Mouse (Mus musculus): Measurements from ENCODE around the gene Ptpn13. TPM values are rescaled to one million over a fixed set of nuclear protein-coding genes. Genes with fewer than 3 reads are reported as not detected.

Ptpn13 gene
- total and polyA plus RNA-seq, 3 experiments: 0.04 TPM; not detected in 2

DNA sequence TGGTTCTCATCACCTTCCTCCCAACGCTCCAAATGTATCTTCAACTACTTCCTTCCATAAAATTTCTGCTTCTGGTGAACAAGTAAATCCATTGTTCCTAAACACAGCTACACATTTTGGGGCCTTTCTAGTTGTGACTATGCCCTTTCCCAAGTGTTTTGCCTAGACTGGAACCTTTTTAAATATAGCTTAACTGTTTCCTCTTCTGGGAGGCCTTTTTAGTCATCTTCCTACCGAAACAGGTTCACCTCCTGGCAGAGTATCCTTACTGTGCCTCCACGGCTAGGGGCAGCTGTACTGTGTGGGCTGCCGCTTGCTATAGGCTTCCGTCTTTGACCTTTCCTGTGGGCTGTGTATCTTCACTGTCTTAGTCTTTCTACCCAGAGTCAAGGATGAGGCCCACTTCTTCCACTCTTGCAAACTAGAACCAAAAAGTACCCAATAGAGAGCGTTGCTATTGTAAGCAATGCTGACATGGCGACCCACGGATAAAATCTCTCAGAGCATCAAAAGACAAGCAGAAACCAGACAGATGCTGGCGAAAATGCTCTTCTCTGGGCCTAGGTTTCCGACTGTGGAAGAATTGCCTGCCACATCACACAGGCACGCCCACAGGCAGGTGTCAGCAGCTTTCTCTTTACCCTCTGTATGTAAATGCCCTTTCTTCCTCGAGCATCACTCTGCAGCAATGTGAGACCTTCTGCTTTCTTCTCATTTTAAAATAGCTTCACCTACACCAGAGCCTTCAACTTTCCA is 20.6 kb upstream of the Ptpn13 start:
- H3K4me2 ChIP-seq (ENCODE audit: insufficient read depth, low read depth, poor library complexity, severe bottlenecking): peak overlapping the region; percentile 88; the same call in 1 of the 2 replicates
- peaks cover 5 to 17% of the 10 kb centered on the region in 2 experiments; a peak in 3 of 4 replicates for H3K4me1 ChIP-seq (ENCODE audit: control insufficient read depth in 1 of 2, insufficient read depth in 2 of 2)
- H3K27me3 ChIP-seq (replicated peaks): no peaks in the 10 kb centered on the region
- peak; percentile 71 for DNase-seq (ENCODE audit: extremely low read depth)
- dilution Hi-C loops (cut with MboI; ENCODE audit: extremely low pct_ligation_motif_present, extremely low pct_unique_long_range_greater_than_20kb, low sequenced_read_pairs) (no loop called here), in situ Hi-C loops (cut with MboI; ENCODE audit: low pct_ligation_motif_present, low pct_unique_long_range_greater_than_20kb, low sequenced_read_pairs) (no loop called here)
- 0 out of 2 replicates have a peak overlapping the region, but pooled peaks have one; percentile 16 for H3K9ac ChIP-seq (ENCODE audit: insufficient read depth, low read depth)
- H3K36me3 ChIP-seq (replicated peaks in 1 of 2; ENCODE audit: control insufficient read depth in 1 of 2, insufficient read depth in 1 of 2, low read length in 1 of 2): no peaks in the 10 kb centered on the region
- H3K79me2 ChIP-seq (replicated peaks; ENCODE audit: control insufficient read depth, extremely low read depth, insufficient read depth, poor library complexity, severe bottlenecking): no peaks in the 10 kb centered on the region
- TF ChIP-seq PAX5 (IDR thresholded peaks at IDR 0.05; ENCODE audit: low read length) (no peak), MEF2A (IDR thresholded peaks at IDR 0.05; ENCODE audit: borderline replicate concordance, low read depth, low read length) (peak; percentile 77), BHLHE40 (IDR thresholded peaks at IDR 0.05; ENCODE audit: low read depth, low read length) (peak; percentile 28; the same call in 1 of the 2 replicates), HCFC1 (IDR thresholded peaks at IDR 0.05; ENCODE audit: low read depth, low read length) (no peak), TCF12 (IDR thresholded peaks at IDR 0.05; ENCODE audit: low read depth, low read length) (no peak), USF1 (IDR thresholded peaks at IDR 0.05; ENCODE audit: low read depth, low read length) (no peak), SIN3A (IDR thresholded peaks at IDR 0.05; ENCODE audit: low read length) (no peak), JUND (conservative IDR thresholded peaks at IDR 0.05; ENCODE audit: low read depth, low read length) (peak; percentile 79), RCOR1 (conservative IDR thresholded peaks at IDR 0.05; ENCODE audit: low read depth, low read length) (no peak), ZC3H11A (IDR thresholded peaks at IDR 0.05; ENCODE audit: low read depth, low read length) (no peak), CHD2 (IDR thresholded peaks at IDR 0.05; ENCODE audit: low read length) (peak; percentile 51; the same call in 1 of the 2 replicates), SMC3 (IDR thresholded peaks at IDR 0.05; ENCODE audit: low read depth, low read length) (no peak), ZMIZ1 (IDR thresholded peaks at IDR 0.05; ENCODE audit: low read depth, low read length) (no peak), IRF4 (IDR thresholded peaks at IDR 0.05; ENCODE audit: low read depth, low read length) (peak; percentile 61; the same call in 1 of the 2 replicates), RAD21 (IDR thresholded peaks at IDR 0.05; ENCODE audit: low read depth, low read length) (no peak; the same call in 1 of the 2 replicates), MAX (IDR thresholded peaks at IDR 0.05; ENCODE audit: low read length) (no peak), MYC (IDR thresholded peaks at IDR 0.05; ENCODE audit: low read depth, low read length) (0 out of 2 replicates have a peak, but pooled peaks have one; percentile 22), POLR2AphosphoS2 (IDR thresholded peaks at IDR 0.05; ENCODE audit: low read depth, low read length) (no peak), ETS1 (conservative IDR thresholded peaks at IDR 0.05; ENCODE audit: low read depth, low read length) (peak; percentile 53), CHD1 (IDR thresholded peaks at IDR 0.05; ENCODE audit: low read depth, low read length) (no peak), KAT2A (IDR thresholded peaks at IDR 0.05; ENCODE audit: insufficient replicate concordance, low read length) (no peak), CTCF (conservative IDR thresholded peaks at IDR 0.05 in 1 of 2, IDR thresholded peaks at IDR 0.05 in 1 of 2; ENCODE audit: low read depth in 2 of 2, low read length in 2 of 2) (no peak), ZKSCAN1 (IDR thresholded peaks at IDR 0.05; ENCODE audit: borderline replicate concordance, low read depth, low read length) (no peak), NELFE (IDR thresholded peaks at IDR 0.05; ENCODE audit: low read depth, low read length) (0 out of 2 replicates have a peak, but pooled peaks have one; percentile 16), TBP (conservative IDR thresholded peaks at IDR 0.05; ENCODE audit: low read depth, low read length) (0 out of 2 replicates have a peak, but pooled peaks have one; percentile 21), EP300 (IDR thresholded peaks at IDR 0.05; ENCODE audit: low read length) (peak; percentile 79), MAZ (IDR thresholded peaks at IDR 0.05; ENCODE audit: low read depth, low read length) (no peak), ELF1 (IDR thresholded peaks at IDR 0.05; ENCODE audit: low read depth, low read length) (no peak), E2F4 (IDR thresholded peaks at IDR 0.05; ENCODE audit: insufficient replicate concordance, low read depth, low read length) (no peak), POLR2A (IDR thresholded peaks at IDR 0.05; ENCODE audit: low read depth, low read length) (no peak), ZNF384 (IDR thresholded peaks at IDR 0.05; ENCODE audit: low read depth, low read length) (no peak)
- peaks cover 3% of the 10 kb centered on the region for H3K9me3 ChIP-seq (replicated peaks; ENCODE audit: low read length)
- H3K4me3 ChIP-seq (replicated peaks in 1 of 3; ENCODE audit: low read depth in 2 of 3, low read length in 2 of 3, poor library complexity in 1 of 3): no peak overlapping the region
- no peak overlapping the region for H3K27ac ChIP-seq (ENCODE audit: insufficient read depth, low read depth)

Measured in CH12.LX (cell line).